Mouse (Mus musculus): ENCODE measurements around the gene Clic6. TPM values are rescaled to one million over a fixed set of nuclear protein-coding genes. Genes with fewer than 3 reads are reported as not detected.
"Not testable (repeated sequence)": the region's sequence is repeated elsewhere in the genome, so short reads cannot be mapped to it uniquely, and the experiment has no call there.

The Clic6 gene
- total RNA-seq, 2 experiments from 2014 or later: 0.10 to 0.29 TPM

- no peak for DNase-seq (ENCODE audit: low spot score in 2 of 2)
These were observed 17.1 kb upstream of the Clic6 start for GRCm38 (mm10) chr16:92468459-92468858.

GRCm38 (mm10) chr16:92470706-92471105 is 14.8 kb upstream of the Clic6 start, which contains the start of gene Rcan1:
Gene Rcan1 (minus strand): TSS chr16:92470867.
- DNase-seq (ENCODE audit: low spot score in 2 of 2): no peak

GRCm38 (mm10) chr16:92472898-92473297 is 12.6 kb upstream of the Clic6 start:
- DNase-seq (ENCODE audit: low spot score in 2 of 2): no peak

GRCm38 (mm10) chr16:92475093-92475860 is 10.3 kb upstream of the Clic6 start:
- DNase-seq (ENCODE audit: low spot score in 2 of 2): no peak

- DNase-seq (ENCODE audit: low spot score in 2 of 2): peak; percentile 52 to 59
These were observed 6.9 kb upstream of the Clic6 start for GRCm38 (mm10) chr16:92478561-92479150.

- no peak for DNase-seq (ENCODE audit: low spot score in 2 of 2)
These were observed 1.6 kb downstream of the Clic6 start for GRCm38 (mm10) chr16:92487086-92487485.

- DNase-seq (ENCODE audit: low spot score in 2 of 2): no peak
These were observed 2.0 kb downstream of the Clic6 start for GRCm38 (mm10) chr16:92487489-92487888.

GRCm38 (mm10) chr16:92488456-92488855 is 2.9 kb downstream of the Clic6 start:
- DNase-seq (ENCODE audit: low spot score in 2 of 2): no peak

GRCm38 (mm10) chr16:92489356-92489755 is 3.8 kb downstream of the Clic6 start:
- DNase-seq (ENCODE audit: low spot score in 2 of 2): no peak

- no peak for DNase-seq (ENCODE audit: low spot score in 2 of 2)
These were observed 12.5 kb downstream of the Clic6 start for GRCm38 (mm10) chr16:92497851-92498588.

- DNase-seq (ENCODE audit: low spot score in 2 of 2): no peak
These were observed 13.0 kb downstream of the Clic6 start for GRCm38 (mm10) chr16:92498589-92498981.

- no peak for DNase-seq (ENCODE audit: low spot score in 2 of 2)
These were observed 13.8 kb downstream of the Clic6 start for GRCm38 (mm10) chr16:92499324-92499723.

GRCm38 (mm10) chr16:92500534-92500933 is 15.0 kb downstream of the Clic6 start:
- no peak for DNase-seq (ENCODE audit: low spot score in 2 of 2)

GRCm38 (mm10) chr16:92503105-92503504 is 17.6 kb downstream of the Clic6 start:
- no peak for DNase-seq (ENCODE audit: low spot score in 2 of 2)

- no peak for DNase-seq (ENCODE audit: low spot score in 2 of 2)
These were observed 22.0 kb downstream of the Clic6 start for GRCm38 (mm10) chr16:92507573-92507972.

GRCm38 (mm10) chr16:92510835-92511772 is 25.6 kb downstream of the Clic6 start:
- DNase-seq (ENCODE audit: low spot score in 2 of 2): no peak

- DNase-seq (ENCODE audit: low spot score in 2 of 2): peak in 1 of 2 experiments; percentile 22
These were observed 26.3 kb downstream of the Clic6 start for GRCm38 (mm10) chr16:92511773-92512391.

GRCm38 (mm10) chr16:92514896-92515295 is 29.4 kb downstream of the Clic6 start:
- DNase-seq (ENCODE audit: low spot score in 2 of 2): not testable (repeated sequence)

- no peak for DNase-seq (ENCODE audit: low spot score in 2 of 2)
These were observed 30.6 kb downstream of the Clic6 start for GRCm38 (mm10) chr16:92516139-92516538.

- DNase-seq (ENCODE audit: low spot score in 2 of 2): no peak
These were observed 33.2 kb downstream of the Clic6 start for GRCm38 (mm10) chr16:92518718-92519117.
